Mouse (Mus musculus): Measurements from ENCODE around the gene Ptpre. TPM values are rescaled to one million over a fixed set of nuclear protein-coding genes. Genes with fewer than 3 reads are reported as not detected.
A peak's percentile ranks its signal among the peaks of the same experiment; 100 is the strongest.

The Ptpre gene
- total and polyA plus RNA-seq, 3 experiments = 30.5 to 154 (median 119) TPM

GRCm38 (mm10) chr7:135617776-135618175, 80.5 kb downstream of the Ptpre start:
- no peaks in the 10 kb centered on the region for H3K27me3 ChIP-seq (ENCODE audit: insufficient read depth, low read length)
- TF ChIP-seq GATA2 (IDR thresholded peaks at IDR 0.05; ENCODE audit: borderline replicate concordance, low read depth, low read length) (no peak), CTCF (IDR thresholded peaks at IDR 0.05; ENCODE audit: low read depth, low read length) (no peak), TAL1 (conservative IDR thresholded peaks at IDR 0.05; ENCODE audit: low read depth, low read length) (no peak), GATA1 (IDR thresholded peaks at IDR 0.05; ENCODE audit: borderline replicate concordance, low read length) (no peak), POLR2AphosphoS5 (IDR thresholded peaks at IDR 0.05; ENCODE audit: insufficient replicate concordance, low read depth, low read length) (no peak)
- no peak for ATAC-seq (ENCODE audit: extremely low read depth, insufficient number of reproducible peaks, low FRiP score, poor library complexity, severe bottlenecking)
- H3K4me1 ChIP-seq (ENCODE audit: insufficient read depth, low read depth, low read length) = peaks cover 76% of the 10 kb centered on the region
- H3K4me3 ChIP-seq (ENCODE audit: low read depth, low read length) = no peak overlapping the region
- H3K9me3 ChIP-seq (replicated peaks) = peaks cover 6% of the 10 kb centered on the region; the same call in 1 of the 2 replicates
- DNase-seq (ENCODE audit: low spot score) = no peak
- H3K36me3 ChIP-seq (replicated peaks) = peaks cover 96% of the 10 kb centered on the region

- ATAC-seq (ENCODE audit: extremely low read depth, insufficient number of reproducible peaks, low FRiP score, poor library complexity, severe bottlenecking) (no peak), DNase-seq (ENCODE audit: low spot score) (no peak)
- TF ChIP-seq CTCF (IDR thresholded peaks at IDR 0.05; ENCODE audit: low read depth, low read length) (no peak), GATA2 (IDR thresholded peaks at IDR 0.05; ENCODE audit: borderline replicate concordance, low read depth, low read length) (no peak), GATA1 (IDR thresholded peaks at IDR 0.05; ENCODE audit: borderline replicate concordance, low read length) (no peak), POLR2AphosphoS5 (IDR thresholded peaks at IDR 0.05; ENCODE audit: insufficient replicate concordance, low read depth, low read length) (no peak), TAL1 (conservative IDR thresholded peaks at IDR 0.05; ENCODE audit: low read depth, low read length) (no peak)
- H3K4me1 ChIP-seq (ENCODE audit: insufficient read depth, low read depth, low read length) = peaks cover 67% of the 10 kb centered on the region
- H3K27me3 ChIP-seq (ENCODE audit: insufficient read depth, low read length) = no peaks in the 10 kb centered on the region
- no peak overlapping the region for H3K4me3 ChIP-seq (ENCODE audit: low read depth, low read length)
- peaks cover 15% of the 10 kb centered on the region for H3K9me3 ChIP-seq (replicated peaks)
- peaks cover 89% of the 10 kb centered on the region for H3K36me3 ChIP-seq (replicated peaks)
These were observed 84.4 kb downstream of the Ptpre start for GRCm38 (mm10) chr7:135621649-135622048.

DNA sequence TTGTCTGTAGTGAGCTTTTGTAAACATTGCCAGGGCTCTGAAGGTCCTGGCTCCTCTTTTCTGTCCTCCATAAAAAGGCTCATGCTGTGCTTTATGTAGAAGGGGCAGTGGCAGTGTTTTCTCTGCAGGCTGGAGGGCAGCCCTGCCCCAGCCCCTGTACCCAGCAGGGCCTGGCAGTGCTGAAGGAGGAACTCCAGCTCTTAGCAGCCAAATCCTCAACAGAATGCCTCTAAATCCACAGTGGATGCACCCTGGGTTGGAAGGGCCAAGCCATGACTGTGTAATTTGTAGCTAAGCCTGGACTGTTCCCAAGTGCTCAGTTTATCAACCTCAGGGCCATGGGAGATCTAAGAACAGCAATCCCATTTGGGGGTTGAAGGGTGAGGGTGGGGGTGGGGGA, 85.0 kb downstream of the Ptpre start:
- Histone ChIP-seq H3K4me1 (ENCODE audit: insufficient read depth, low read depth, low read length) (peaks cover 67% of the 10 kb centered on the region), H3K27me3 (ENCODE audit: insufficient read depth, low read length) (no peaks in the 10 kb centered on the region), H3K9me3 (replicated peaks) (peaks cover 15% of the 10 kb centered on the region), H3K36me3 (replicated peaks) (peaks cover 89% of the 10 kb centered on the region), H3K4me3 (ENCODE audit: low read depth, low read length) (no peak overlapping the region)
- no peak for DNase-seq (ENCODE audit: low spot score)
- ATAC-seq (ENCODE audit: extremely low read depth, insufficient number of reproducible peaks, low FRiP score, poor library complexity, severe bottlenecking) = no peak
- TF ChIP-seq TAL1 (conservative IDR thresholded peaks at IDR 0.05; ENCODE audit: low read depth, low read length) = no peak
- no peak for TF ChIP-seq GATA1 (IDR thresholded peaks at IDR 0.05; ENCODE audit: borderline replicate concordance, low read length)

DNA sequence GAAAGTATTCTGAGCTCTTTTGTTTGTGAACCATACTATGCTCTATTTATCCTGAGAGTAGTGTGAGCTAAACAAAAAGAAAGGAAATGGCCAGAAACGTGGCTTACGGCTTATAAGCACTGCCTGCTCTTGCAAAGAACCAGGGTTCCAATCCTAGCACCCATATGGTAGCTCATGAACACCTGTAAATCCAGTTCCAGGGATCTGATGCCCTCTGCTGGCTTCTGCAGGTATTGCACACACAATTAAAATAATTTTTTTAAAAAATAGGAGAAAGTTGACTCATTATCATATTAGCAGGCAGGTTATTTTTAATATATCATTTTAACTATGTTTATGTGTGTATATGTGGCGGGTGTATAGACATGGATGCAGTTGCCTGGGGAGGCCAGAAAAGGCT, 87.6 kb downstream of the Ptpre start:
- ATAC-seq (ENCODE audit: extremely low read depth, insufficient number of reproducible peaks, low FRiP score, poor library complexity, severe bottlenecking) = no peak
- H3K4me1 ChIP-seq (ENCODE audit: insufficient read depth, low read depth, low read length) = peaks cover 63% of the 10 kb centered on the region
- no peak for DNase-seq (ENCODE audit: low spot score)

DNA sequence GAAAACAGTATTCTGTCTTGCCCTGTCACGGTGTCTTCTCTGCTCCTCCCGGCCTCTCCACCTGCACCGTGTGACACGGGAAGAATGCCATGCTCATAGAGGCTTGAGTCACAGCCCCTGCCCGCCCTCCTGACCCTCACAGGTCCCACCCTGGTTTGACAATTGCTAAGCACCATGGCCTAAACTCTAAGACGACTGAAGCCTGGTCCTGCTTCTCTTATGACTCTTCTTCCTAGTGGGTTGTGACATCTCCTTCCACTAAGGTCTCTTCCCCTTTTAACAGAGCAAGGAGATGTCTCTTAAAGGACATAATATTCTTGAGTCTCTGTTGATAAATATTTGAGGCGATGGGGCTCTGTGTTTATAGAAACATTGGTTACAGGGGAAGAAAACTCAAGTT, 91.1 kb downstream of the Ptpre start:
- H3K4me3 ChIP-seq (ENCODE audit: low read depth, low read length) = no peak overlapping the region
- TF ChIP-seq GATA1 (IDR thresholded peaks at IDR 0.05; ENCODE audit: borderline replicate concordance, low read length) (no peak), POLR2AphosphoS5 (IDR thresholded peaks at IDR 0.05; ENCODE audit: insufficient replicate concordance, low read depth, low read length) (no peak), GATA2 (IDR thresholded peaks at IDR 0.05; ENCODE audit: borderline replicate concordance, low read depth, low read length) (no peak), CTCF (IDR thresholded peaks at IDR 0.05; ENCODE audit: low read depth, low read length) (no peak), TAL1 (conservative IDR thresholded peaks at IDR 0.05; ENCODE audit: low read depth, low read length) (no peak)
- H3K27me3 ChIP-seq (ENCODE audit: insufficient read depth, low read length) = no peaks in the 10 kb centered on the region
- H3K9me3 ChIP-seq (replicated peaks) = peaks cover 10% of the 10 kb centered on the region
- no peak for ATAC-seq (ENCODE audit: extremely low read depth, insufficient number of reproducible peaks, low FRiP score, poor library complexity, severe bottlenecking)
- H3K36me3 ChIP-seq (replicated peaks) = peaks cover 92% of the 10 kb centered on the region
- H3K4me1 ChIP-seq (ENCODE audit: insufficient read depth, low read depth, low read length) = peaks cover 66% of the 10 kb centered on the region
- DNase-seq (ENCODE audit: low spot score) = no peak

More for the DNA sequence above, 87.6 kb downstream of the Ptpre start:
- TF ChIP-seq GATA1 (IDR thresholded peaks at IDR 0.05; ENCODE audit: borderline replicate concordance, low read length) (no peak), POLR2AphosphoS5 (IDR thresholded peaks at IDR 0.05; ENCODE audit: insufficient replicate concordance, low read depth, low read length) (no peak), CTCF (IDR thresholded peaks at IDR 0.05; ENCODE audit: low read depth, low read length) (peak; percentile 46; the same call in 1 of the 2 replicates), TAL1 (conservative IDR thresholded peaks at IDR 0.05; ENCODE audit: low read depth, low read length) (no peak), GATA2 (IDR thresholded peaks at IDR 0.05; ENCODE audit: borderline replicate concordance, low read depth, low read length) (no peak)
- Histone ChIP-seq H3K27me3 (ENCODE audit: insufficient read depth, low read length) (no peaks in the 10 kb centered on the region), H3K9me3 (replicated peaks) (peaks cover 15% of the 10 kb centered on the region), H3K4me3 (ENCODE audit: low read depth, low read length) (no peak overlapping the region), H3K36me3 (replicated peaks) (peaks cover 89% of the 10 kb centered on the region)

- ATAC-seq (ENCODE audit: extremely low read depth, insufficient number of reproducible peaks, low FRiP score, poor library complexity, severe bottlenecking) (no peak), DNase-seq (ENCODE audit: low spot score) (no peak)
- Histone ChIP-seq H3K4me1 (ENCODE audit: insufficient read depth, low read depth, low read length) (peaks cover 66% of the 10 kb centered on the region), H3K27me3 (ENCODE audit: insufficient read depth, low read length) (no peaks in the 10 kb centered on the region), H3K9me3 (replicated peaks) (peaks cover 8% of the 10 kb centered on the region), H3K36me3 (replicated peaks) (peaks cover 93% of the 10 kb centered on the region), H3K4me3 (ENCODE audit: low read depth, low read length) (no peak overlapping the region)
- TF ChIP-seq TAL1 (conservative IDR thresholded peaks at IDR 0.05; ENCODE audit: low read depth, low read length) (no peak), CTCF (IDR thresholded peaks at IDR 0.05; ENCODE audit: low read depth, low read length) (no peak), POLR2AphosphoS5 (IDR thresholded peaks at IDR 0.05; ENCODE audit: insufficient replicate concordance, low read depth, low read length) (no peak), GATA2 (IDR thresholded peaks at IDR 0.05; ENCODE audit: borderline replicate concordance, low read depth, low read length) (no peak), GATA1 (IDR thresholded peaks at IDR 0.05; ENCODE audit: borderline replicate concordance, low read length) (no peak)
These were observed 91.7 kb downstream of the Ptpre start for GRCm38 (mm10) chr7:135629019-135629418.
